Mouse (Mus musculus): ENCODE measurements around the gene Lypla2. TPM values are rescaled to one million over a fixed set of nuclear protein-coding genes. Genes with fewer than 3 reads are reported as not detected.
A peak's percentile ranks its signal among the peaks of the same experiment; 100 is the strongest.
"Not testable (repeated sequence)": the region's sequence is repeated elsewhere in the genome, so short reads cannot be mapped to it uniquely, and the experiment has no call there.

Lypla2 gene
- polyA plus RNA-seq, 1 experiment from 2014 or later: 233 TPM

DNA sequence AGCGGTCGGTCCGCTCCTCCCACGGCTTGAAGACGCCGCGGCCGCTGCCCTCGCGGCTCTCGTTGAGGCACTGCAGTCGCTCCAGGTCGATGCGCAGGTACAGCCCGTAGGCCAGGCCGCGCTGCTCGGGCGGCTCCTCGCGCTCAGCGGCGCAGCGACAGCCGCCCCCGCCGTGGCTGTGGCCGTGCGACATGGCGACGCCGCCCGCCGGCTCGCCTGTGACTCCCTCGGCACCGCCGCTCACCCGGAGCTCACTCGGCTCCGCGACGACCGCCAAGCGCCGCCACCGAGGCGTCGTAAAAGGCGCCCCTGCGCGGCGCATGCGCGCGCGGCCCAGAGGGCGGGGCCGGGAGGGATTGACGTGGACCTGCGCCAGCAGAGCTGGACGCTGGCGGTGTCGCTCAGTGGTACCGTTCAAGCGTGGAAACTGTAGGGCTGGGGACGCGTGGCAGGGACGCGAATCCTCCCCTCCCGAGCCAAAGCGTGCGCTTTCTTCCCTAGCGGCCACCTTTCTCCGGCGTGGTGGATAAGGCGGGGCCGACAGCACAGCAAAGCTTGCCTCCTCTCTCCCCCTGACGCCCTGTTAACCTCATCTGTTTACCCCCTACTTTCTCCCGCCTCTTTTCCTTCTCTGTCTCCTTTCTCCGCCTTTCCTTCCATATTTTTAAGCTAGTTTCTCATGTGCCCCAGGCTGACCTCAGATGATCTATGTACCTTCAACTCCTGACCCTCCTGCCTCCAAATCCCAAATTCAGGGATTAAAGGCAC is 14.7 kb upstream of the Lypla2 start, which contains the start of gene Pithd1:
Pithd1 (minus strand) TSS at position 322 of the 768 bp plus-strand sequence.
- peaks cover 8% of the 10 kb centered on the region; the same call in 1 of the 2 replicates for H3K36me3 ChIP-seq (replicated peaks)
- no peaks in the 10 kb centered on the region for H3K9me3 ChIP-seq
- no peaks in the 10 kb centered on the region for H3K27me3 ChIP-seq (replicated peaks)
- H3K27ac ChIP-seq: peak within 1 kb of the TSS; percentile 94
- H3K9ac ChIP-seq: peak within 1 kb of the TSS; percentile 92
- H3K4me3 ChIP-seq: peak within 1 kb of the TSS; percentile 74
- H3K4me2 ChIP-seq: peak within 1 kb of the TSS; percentile 91
- under 1% methylated on average over 75 of the region's 81 CpGs for WGBS
- peaks cover 23% of the 10 kb centered on the region for H3K4me1 ChIP-seq
- peak; percentile 94 for ATAC-seq (replicated peaks)

DNA sequence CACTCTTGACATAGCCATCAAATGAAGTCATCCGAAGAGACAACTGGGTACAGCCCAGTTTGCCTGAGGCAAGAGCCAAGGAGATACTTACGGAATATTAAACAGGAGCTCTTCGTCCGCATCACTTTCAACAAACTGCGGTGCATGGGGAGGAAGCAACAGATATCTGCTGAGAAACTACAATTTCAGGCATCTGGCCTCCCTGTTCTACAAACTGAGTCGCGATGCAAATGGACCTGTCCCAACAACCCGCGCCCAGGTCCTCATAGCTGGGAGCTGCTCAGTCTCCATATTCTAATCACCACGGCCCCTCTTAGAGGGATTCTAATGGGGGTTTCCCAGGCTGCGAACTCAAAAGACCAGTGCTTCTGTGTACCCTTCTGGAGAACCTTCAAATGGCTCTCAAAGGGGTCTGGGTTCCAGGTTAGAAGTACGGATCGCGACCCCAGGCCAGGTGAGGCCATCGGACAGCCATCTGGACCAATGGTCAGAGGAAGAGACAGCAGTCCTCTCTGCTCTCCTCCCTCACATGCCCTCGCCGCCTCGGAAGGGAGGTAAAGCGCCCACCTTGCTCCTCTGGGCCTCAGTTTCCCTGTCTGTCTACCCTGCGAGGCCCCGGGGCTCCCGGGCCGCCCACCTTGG is 14.0 kb upstream of the Lypla2 start:
- Histone ChIP-seq H3K4me2 (peak overlapping the region; percentile 91), H3K36me3 (replicated peaks) (peaks cover 8% of the 10 kb centered on the region; the same call in 1 of the 2 replicates), H3K9me3 (no peaks in the 10 kb centered on the region), H3K27me3 (replicated peaks) (no peaks in the 10 kb centered on the region), H3K4me1 (peaks cover 23% of the 10 kb centered on the region), H3K27ac (peak overlapping the region; percentile 94), H3K9ac (peak overlapping the region; percentile 92), H3K4me3 (peak overlapping the region; percentile 74)
- no peak for ATAC-seq (replicated peaks)
- WGBS: 6% methylated on average over 23 of the region's 23 CpGs

DNA sequence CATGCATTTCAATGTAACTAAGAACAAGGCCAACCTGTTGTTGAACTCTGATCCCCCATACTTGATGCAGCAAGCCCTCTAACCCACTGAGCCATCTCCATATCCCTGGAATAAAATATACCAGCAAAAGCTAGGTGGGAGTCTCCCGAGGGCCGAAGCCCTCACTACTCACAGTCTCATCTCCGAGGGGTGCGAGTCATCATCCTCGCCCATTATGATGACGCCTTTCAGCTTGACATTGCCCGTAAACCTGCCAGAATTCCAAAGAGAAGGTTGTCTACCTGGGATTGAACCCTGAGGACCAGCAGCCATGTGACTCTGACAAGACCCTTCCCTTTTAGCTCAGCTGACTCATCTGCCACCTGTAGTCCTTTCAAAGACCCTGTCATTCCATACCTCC is 13.3 kb upstream of the Lypla2 start:
- H3K9ac ChIP-seq: no peak overlapping the region

DNA sequence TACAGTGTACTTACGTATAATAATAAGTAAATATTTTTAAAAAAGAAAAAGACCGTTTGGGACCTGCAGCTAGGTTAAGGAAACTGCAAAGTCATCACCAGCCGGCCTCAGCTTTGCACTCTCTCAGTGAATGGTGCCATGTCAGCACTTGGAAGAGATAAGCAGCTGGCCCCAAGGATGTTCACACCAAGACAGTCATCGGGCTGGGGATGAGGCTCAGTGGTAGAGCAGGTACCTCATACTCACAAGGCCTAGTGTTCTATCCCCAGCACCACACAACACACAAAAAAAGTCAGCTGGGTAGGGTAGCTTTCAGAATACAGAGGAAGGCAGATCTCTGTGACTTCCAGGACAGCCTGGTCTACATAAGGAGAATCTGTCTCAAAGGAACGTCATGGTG is 12.8 kb upstream of the Lypla2 start:
- WGBS: 96% methylated on average over 5 of the region's 5 CpGs
- H3K9ac ChIP-seq: no peak overlapping the region
- no peak overlapping the region for H3K4me3 ChIP-seq

More for the DNA sequence above, 13.3 kb upstream of the Lypla2 start:
- Histone ChIP-seq H3K9me3 (no peaks in the 10 kb centered on the region), H3K4me3 (peak overlapping the region; percentile 74), H3K27me3 (replicated peaks) (no peaks in the 10 kb centered on the region), H3K27ac (no peak overlapping the region), H3K4me2 (peak overlapping the region; percentile 91), H3K36me3 (replicated peaks) (peaks cover 8% of the 10 kb centered on the region; the same call in 1 of the 2 replicates), H3K4me1 (peaks cover 23% of the 10 kb centered on the region)
- no peak for ATAC-seq (replicated peaks)
- 91% methylated on average over 7 of the region's 7 CpGs for WGBS

DNA sequence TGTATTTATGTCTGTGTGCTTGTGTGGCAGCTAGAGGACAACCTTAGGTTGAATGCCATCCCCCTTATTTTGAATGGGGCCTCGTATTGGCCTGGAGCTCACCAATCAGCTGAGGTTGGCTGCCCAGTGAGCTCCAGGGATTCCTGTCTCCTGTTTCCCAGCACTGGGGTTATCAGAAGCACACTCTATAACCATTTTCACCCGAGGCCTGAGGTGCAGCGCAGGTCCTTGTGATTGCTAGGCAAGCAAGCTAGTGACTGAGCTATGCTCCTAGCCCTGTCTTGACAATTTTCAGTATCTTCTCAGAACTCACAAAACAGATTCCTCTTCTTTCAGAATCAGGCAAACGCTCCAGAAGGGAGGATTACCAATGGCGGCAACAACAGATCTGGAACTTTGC is 12.1 kb upstream of the Lypla2 start:
- no peaks in the 10 kb centered on the region for H3K27me3 ChIP-seq (replicated peaks)
- H3K4me1 ChIP-seq: peaks cover 23% of the 10 kb centered on the region
- H3K36me3 ChIP-seq (replicated peaks): peaks cover 8% of the 10 kb centered on the region; the same call in 1 of the 2 replicates
- no peak overlapping the region for H3K4me3 ChIP-seq
- H3K9ac ChIP-seq: no peak overlapping the region
- WGBS: 93% methylated on average over 5 of the region's 5 CpGs
- no peak overlapping the region for H3K27ac ChIP-seq
- ATAC-seq (replicated peaks): no peak
- no peaks in the 10 kb centered on the region for H3K9me3 ChIP-seq
- no peak overlapping the region for H3K4me2 ChIP-seq

More for the DNA sequence above, 12.8 kb upstream of the Lypla2 start:
- Histone ChIP-seq H3K4me1 (peaks cover 23% of the 10 kb centered on the region), H3K4me2 (0 out of 2 replicates have a peak overlapping the region, but pooled peaks have one; percentile 91), H3K27ac (no peak overlapping the region), H3K36me3 (replicated peaks) (peaks cover 8% of the 10 kb centered on the region; the same call in 1 of the 2 replicates), H3K9me3 (no peaks in the 10 kb centered on the region), H3K27me3 (replicated peaks) (no peaks in the 10 kb centered on the region)
- ATAC-seq (replicated peaks): no peak

DNA sequence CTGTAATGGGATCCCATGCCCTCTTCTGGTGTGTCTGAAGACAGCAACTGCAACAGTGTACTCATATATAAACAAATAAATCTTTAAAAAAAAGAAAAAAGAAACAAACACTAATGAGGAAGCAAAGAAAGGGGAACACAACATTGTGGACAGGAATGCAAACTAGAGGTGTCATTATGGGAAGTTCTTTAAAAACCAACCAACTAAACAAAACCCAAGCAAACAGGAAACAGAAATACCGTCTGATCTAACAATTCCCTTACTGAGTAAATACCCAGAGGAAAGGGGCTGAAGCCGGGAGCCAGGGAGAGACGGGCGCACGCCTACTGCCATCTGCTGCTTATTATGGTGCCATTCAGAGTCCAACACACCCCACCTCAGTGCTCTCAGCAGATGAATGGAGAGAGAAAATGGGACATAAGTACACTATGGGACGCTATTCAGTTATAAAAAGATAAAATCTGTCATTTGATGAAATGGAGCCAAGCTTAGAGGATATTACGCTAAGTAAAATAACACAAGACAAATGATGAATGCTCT is 9.2 kb upstream of the Lypla2 start:
- ATAC-seq (replicated peaks): no peak
- WGBS: 77% methylated on average over 7 of the region's 7 CpGs
- no peak overlapping the region for H3K4me3 ChIP-seq
- no peaks in the 10 kb centered on the region for H3K9me3 ChIP-seq
- peaks cover 16% of the 10 kb centered on the region for H3K4me1 ChIP-seq
- no peak overlapping the region for H3K9ac ChIP-seq
- H3K4me2 ChIP-seq: no peak overlapping the region
- no peaks in the 10 kb centered on the region for H3K27me3 ChIP-seq (replicated peaks)
- H3K36me3 ChIP-seq (replicated peaks): peaks cover 12% of the 10 kb centered on the region; the same call in 1 of the 2 replicates
- no peak overlapping the region for H3K27ac ChIP-seq

DNA sequence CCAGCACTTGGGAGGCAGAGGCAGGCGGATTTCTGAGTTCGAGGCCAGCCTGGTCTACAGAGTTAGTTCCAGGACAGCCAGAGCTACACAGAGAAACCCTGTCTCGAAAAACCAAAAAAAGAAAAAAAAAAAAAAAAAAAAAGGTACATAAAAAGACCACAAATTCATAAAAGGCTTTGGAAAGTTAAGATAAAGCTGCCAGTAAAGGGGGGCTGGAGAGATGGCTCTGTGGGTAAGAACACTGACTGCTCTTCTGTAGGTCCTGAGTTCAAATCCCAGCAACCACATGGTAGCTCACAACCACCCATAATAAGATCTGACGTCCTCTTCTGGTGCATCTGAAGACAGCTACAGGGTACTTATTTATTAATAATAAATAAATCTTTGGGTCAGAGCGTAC is 7.8 kb upstream of the Lypla2 start:
- not testable (repeated sequence) for H3K9me3 ChIP-seq; H3K27me3 ChIP-seq (replicated peaks); H3K4me3 ChIP-seq; H3K4me1 ChIP-seq; H3K27ac ChIP-seq; ATAC-seq (replicated peaks); H3K9ac ChIP-seq; H3K4me2 ChIP-seq
- 97% methylated on average over 5 of the region's 5 CpGs for WGBS
- H3K36me3 ChIP-seq (replicated peaks): peaks cover 22% of the 10 kb centered on the region; the same call in 1 of the 2 replicates

DNA sequence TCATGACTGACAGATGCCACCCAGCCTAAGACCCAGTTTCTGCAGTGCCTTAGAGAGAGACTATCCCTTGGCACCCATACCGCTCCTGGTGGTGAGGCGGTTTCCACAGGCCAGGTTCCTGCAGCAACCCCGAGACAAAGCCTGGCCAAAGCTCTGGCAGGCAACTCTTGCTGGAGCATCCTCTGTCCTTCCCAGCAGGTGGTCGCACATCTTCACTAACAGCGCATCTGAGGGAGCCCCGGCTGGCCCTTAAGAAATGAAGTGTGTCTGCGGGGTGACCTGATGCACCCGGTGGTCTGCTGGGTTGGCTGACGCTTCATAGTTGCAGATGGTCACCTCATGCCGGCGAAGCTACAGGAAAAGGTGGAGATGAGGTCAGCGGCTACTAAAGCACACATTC is 3.7 kb upstream of the Lypla2 start:
- ATAC-seq (replicated peaks): no peak
- WGBS: 94% methylated on average over 12 of the region's 12 CpGs
- H3K4me2 ChIP-seq: no peak overlapping the region
- H3K9ac ChIP-seq: no peak overlapping the region
- H3K4me3 ChIP-seq: no peak overlapping the region
- no peaks in the 10 kb centered on the region for H3K9me3 ChIP-seq
- H3K27me3 ChIP-seq (replicated peaks): no peaks in the 10 kb centered on the region
- H3K4me1 ChIP-seq: peaks cover 11% of the 10 kb centered on the region
- H3K36me3 ChIP-seq (replicated peaks): peaks cover 17% of the 10 kb centered on the region; the same call in 1 of the 2 replicates
- H3K27ac ChIP-seq: no peak overlapping the region

DNA sequence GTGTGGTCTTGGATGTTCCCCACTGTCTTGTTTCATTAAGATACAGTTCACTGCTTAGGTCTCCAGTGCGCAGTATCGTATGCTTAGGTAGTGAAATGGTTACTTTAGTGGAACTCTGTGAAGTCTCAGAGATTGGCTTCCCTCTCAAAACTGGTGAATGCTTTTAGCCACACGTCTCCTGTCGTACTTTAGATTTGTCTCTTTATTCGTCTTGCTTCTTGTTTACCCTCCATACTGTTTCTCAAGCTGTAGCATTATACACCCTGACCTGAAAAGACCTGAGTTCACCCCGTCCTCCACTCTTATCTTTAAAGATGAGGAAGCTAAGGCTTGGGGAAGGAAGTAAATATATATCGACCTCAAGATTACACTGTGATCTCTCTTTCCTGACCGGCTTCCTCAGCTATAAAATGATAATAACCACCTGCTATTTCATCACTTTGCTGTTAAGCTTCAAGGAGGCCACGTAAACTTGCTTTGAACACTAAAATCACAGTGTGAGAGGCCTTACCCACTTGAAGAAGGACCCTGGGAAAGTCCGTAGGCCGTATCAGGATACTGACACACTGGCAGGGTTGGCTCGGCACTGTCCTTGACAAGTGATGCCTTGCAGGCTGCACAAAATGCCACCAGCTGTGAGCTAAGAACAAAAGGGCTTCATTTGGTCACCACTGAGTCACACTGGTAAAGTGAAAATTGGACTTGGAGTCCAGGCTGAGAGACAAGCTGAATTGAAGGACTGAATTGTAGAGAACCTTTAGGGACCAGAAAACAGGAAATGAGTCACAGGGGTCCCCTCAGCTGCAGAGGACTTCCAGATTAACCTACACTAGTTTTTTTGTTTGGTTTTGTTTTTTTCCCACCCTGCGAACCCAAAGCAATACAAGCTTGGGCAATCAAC is 735 bp upstream of the Lypla2 start:
- ATAC-seq (replicated peaks): no peak
- Histone ChIP-seq H3K4me3 (peak overlapping the region; percentile 94), H3K36me3 (replicated peaks) (peaks cover 37% of the 10 kb centered on the region), H3K4me2 (peak overlapping the region; percentile 92), H3K27ac (peak overlapping the region; percentile 81), H3K4me1 (peaks cover 19% of the 10 kb centered on the region), H3K9me3 (no peaks in the 10 kb centered on the region), H3K27me3 (replicated peaks) (no peaks in the 10 kb centered on the region), H3K9ac (peak overlapping the region; percentile 94)
- WGBS: 77% methylated on average over 13 of the region's 13 CpGs

DNA sequence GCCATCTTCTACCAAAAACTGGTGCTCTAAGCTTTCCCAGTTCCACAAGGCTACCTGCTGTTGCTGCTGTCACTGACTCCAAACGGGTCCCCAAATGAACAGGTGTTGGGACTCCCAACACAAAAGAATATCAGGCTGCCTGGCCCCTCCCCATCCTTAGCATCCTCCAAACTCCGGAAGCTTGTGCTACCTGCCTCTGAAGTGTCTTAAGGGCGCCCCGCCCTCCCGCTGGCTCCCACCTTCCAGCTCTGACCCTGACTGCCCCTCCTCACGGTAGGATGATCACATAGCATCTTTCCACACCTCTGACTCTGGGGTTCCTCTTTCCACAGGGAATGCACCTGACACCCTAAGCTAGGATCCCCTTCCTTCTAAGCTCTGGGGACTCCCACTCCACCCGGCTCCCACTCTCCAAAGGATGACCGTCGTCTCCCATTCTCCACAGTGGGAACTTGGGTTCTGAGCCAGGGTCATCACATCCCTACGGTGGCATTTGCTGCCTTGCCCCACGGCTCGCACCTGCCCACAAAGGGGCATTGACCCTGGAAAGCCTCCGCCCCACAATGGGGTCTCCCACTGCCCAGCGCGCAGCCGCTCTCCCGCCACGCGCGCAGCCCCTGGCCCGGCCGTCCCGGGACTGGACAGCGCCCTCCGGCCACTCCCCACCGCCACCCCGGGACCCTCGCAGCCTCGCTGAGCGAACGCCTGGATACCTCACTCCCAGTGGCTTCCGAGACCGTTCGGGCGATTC is 446 bp downstream of the Lypla2 start:
- 2% methylated on average over 35 of the region's 35 CpGs for WGBS
- ATAC-seq (replicated peaks): peak; percentile 70
- Histone ChIP-seq H3K27ac (peak overlapping the region; percentile 81), H3K4me1 (peaks cover 19% of the 10 kb centered on the region), H3K27me3 (replicated peaks) (no peaks in the 10 kb centered on the region), H3K4me2 (peak overlapping the region; percentile 92), H3K9ac (peak overlapping the region; percentile 94), H3K4me3 (peak overlapping the region; percentile 94), H3K36me3 (replicated peaks) (peaks cover 47% of the 10 kb centered on the region), H3K9me3 (no peaks in the 10 kb centered on the region)

DNA sequence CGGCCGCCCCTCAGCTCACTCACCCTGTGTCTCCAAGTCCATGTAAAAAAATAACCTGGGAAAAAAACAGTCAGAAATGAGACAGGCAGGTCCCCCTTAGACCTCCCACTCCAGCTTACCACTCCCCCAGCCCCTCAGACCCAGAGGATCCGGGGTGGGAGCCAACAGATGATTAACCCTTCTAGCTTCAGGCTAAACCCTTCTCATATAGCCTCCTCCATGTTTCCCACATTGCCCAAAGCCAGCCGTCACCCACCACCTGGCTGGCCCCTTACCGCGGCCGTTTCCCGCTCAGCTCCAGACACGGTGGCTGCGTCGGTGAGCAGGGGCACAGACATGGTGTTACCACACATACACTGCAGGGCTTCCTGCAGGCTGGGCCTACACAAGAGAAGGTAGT is 1.8 kb downstream of the Lypla2 start:
- peaks cover 46% of the 10 kb centered on the region for H3K36me3 ChIP-seq (replicated peaks)
- no peak overlapping the region for H3K9ac ChIP-seq
- H3K4me3 ChIP-seq: no peak overlapping the region
- WGBS: 90% methylated on average over 11 of the region's 11 CpGs
- no peak for ATAC-seq (replicated peaks)
- no peak overlapping the region for H3K27ac ChIP-seq
- peaks cover 19% of the 10 kb centered on the region for H3K4me1 ChIP-seq
- H3K27me3 ChIP-seq (replicated peaks): no peaks in the 10 kb centered on the region
- peak overlapping the region; percentile 92; the same call in 1 of the 2 replicates for H3K4me2 ChIP-seq
- H3K9me3 ChIP-seq: no peaks in the 10 kb centered on the region

Measured in midbrain, embryonic 15.5 days (tissue).